Mouse (Mus musculus) C2C12 (cell line): ENCODE data around the gene Sympk.

ENCODE experiments used
- CTCF ChIP-seq: IDR thresholded peaks from one replicate; pipeline ENCODE4 v1.5.1; 2011; ENCODE audit not compliant: control insufficient read depth, insufficient read depth, insufficient read length
- MAX ChIP-seq: IDR thresholded peaks from one replicate; pipeline ENCODE4 v1.6.1; 2011; ENCODE audit warnings: mild to moderate bottlenecking, control low read depth
- MYOG ChIP-seq: IDR thresholded peaks from one replicate; pipeline ENCODE4 v1.6.1; 2011; ENCODE audit not compliant: control insufficient read depth, insufficient read length; ENCODE audit errors: extremely low read depth
- USF1 ChIP-seq: IDR thresholded peaks from one replicate; pipeline ENCODE4 v1.6.1; 2011; ENCODE audit warnings: low read depth, mild to moderate bottlenecking, control low read depth, moderate library complexity

GRCm38 (mm10) chr7:19031641-19032040 is 7.5 kb downstream of the Sympk start:
- TF ChIP-seq MYOG (no peak), CTCF (no peak), MAX (no peak), USF1 (no peak)
